In the genomic region with DNA sequence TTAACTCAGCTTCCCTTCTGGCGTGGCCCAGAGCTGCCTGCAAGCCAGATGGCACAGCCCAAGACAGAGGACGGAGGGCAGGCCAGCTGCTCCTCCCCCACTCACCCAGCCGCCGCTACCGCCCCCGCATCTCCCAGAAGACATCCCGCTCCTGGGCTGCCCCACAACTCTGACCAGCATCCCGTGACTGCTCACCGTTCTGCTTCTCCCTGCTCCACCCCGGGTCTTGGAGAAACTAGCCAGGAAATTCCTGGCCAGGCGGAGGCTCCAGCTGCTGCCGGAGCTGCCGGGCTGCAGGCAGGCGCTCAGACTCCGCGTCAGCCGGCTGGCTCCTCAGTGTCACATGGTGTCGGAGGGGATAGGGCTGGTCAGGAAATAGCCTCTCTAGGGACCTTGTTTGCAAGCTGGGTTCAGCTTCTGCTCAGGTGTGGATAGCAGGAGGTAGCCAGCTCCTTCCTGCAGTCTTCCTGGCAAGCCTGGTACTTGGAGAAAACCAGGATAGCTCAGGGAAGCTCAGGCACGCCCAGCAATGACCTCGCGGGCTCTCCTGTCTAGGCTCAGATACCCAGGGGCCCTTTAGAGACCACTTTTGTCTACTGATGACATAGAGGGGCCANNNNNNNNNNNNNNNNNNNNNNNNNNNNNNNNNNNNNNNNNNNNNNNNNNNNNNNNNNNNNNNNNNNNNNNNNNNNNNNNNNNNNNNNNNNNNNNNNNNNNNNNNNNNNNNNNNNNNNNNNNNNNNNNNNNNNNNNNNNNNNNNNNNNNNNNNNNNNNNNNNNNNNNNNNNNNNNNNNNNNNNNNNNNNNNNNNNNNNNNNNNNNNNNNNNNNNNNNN, we compare ENCODE assay signal across 8 mouse cellular contexts. TPM values are rescaled to one million over a fixed set of nuclear protein-coding genes. Genes with fewer than 3 reads are reported as not detected.
DNase-seq lines count a peak whose midpoint lies in the region; ATAC-seq and TF ChIP-seq lines count a peak whose summit lies in the region.

TSS of gene Mrgpre (minus strand) at position 505 of the 834 bp plus-strand sequence.

- no peak for TF ChIP-seq EP300 in lung, postnatal 0 days (IDR thresholded peaks at IDR 0.05)

- H3K27me3 ChIP-seq in hindbrain, embryonic 14.5 days (ENCODE audit: control insufficient read depth, insufficient read depth, low read length), result no peaks in the 10 kb centered on the region
- no peaks in the 10 kb centered on the region for H3K27me3 ChIP-seq in lung, postnatal 0 days (replicated peaks; ENCODE audit: insufficient read depth, low read length)

- WGBS in hindbrain, embryonic 14.5 days, result 2% methylated on average over 21 of the region's 21 CpGs
- WGBS in lung, postnatal 0 days, result 6% methylated on average over 17 of the region's 21 CpGs

- peak; percentile 92 for DNase-seq in Muller cell, postnatal 12 days (ENCODE audit: inconsistent ontology term)
- peak; percentile 71 to 80 for DNase-seq in cerebellum, postnatal 14 days
- peak; percentile 64 to 72 for DNase-seq in frontal cortex, postnatal 36 days (ENCODE audit: low spot score in 2 of 2)
- peak; percentile 76 for DNase-seq in hindbrain, embryonic 14.5 days (ENCODE audit: low spot score)
- DNase-seq in layer of hippocampus, postnatal 14 days (ENCODE audit: low spot score in 2 of 2), result peak; percentile 49 to 75
- peak; percentile 92 for DNase-seq in lung, postnatal 0 days (ENCODE audit: low spot score)
- peak; percentile 72 for DNase-seq in ovary, postnatal 36 days (ENCODE audit: low spot score)
- peak; percentile 59 to 63 for DNase-seq in thymus, postnatal 10 days (ENCODE audit: low spot score in 2 of 2)

- TF ChIP-seq CTCF in lung, postnatal 0 days (IDR thresholded peaks at IDR 0.05), result no peak

- H3K4me1 ChIP-seq in hindbrain, embryonic 14.5 days (replicated peaks; ENCODE audit: control insufficient read depth, insufficient read depth, low read length), result peaks cover 21% of the 10 kb centered on the region
- H3K4me1 ChIP-seq in lung, postnatal 0 days (ENCODE audit: insufficient read depth, low read depth, low read length), result peaks cover 3% of the 10 kb centered on the region; the same call in 1 of the 2 replicates

- H3K9me3 ChIP-seq in hindbrain, embryonic 14.5 days (ENCODE audit: control insufficient read depth, low read length), result no peaks in the 10 kb centered on the region
- no peaks in the 10 kb centered on the region for H3K9me3 ChIP-seq in lung, postnatal 0 days (ENCODE audit: low read length)

- H3K9ac ChIP-seq in hindbrain, embryonic 14.5 days, result peak within 1 kb of the TSS; percentile 61
- H3K9ac ChIP-seq in lung, postnatal 0 days (replicated peaks; ENCODE audit: low read depth), result 0 out of 2 replicates have a peak within 1 kb of the TSS, but pooled peaks have one; percentile 32

- H3K36me3 ChIP-seq in hindbrain, embryonic 14.5 days (replicated peaks; ENCODE audit: control insufficient read depth, insufficient read depth), result no peaks in the 10 kb centered on the region
- H3K36me3 ChIP-seq in lung, postnatal 0 days (ENCODE audit: insufficient read depth, low read length), result no peaks in the 10 kb centered on the region

- peak within 1 kb of the TSS; percentile 20 for H3K27ac ChIP-seq in hindbrain, embryonic 14.5 days
- no peak within 1 kb of the TSS; the same call in 1 of the 2 replicates for H3K27ac ChIP-seq in lung, postnatal 0 days (ENCODE audit: low read length)

- H3K4me2 ChIP-seq in hindbrain, embryonic 14.5 days (replicated peaks), result peak within 1 kb of the TSS; percentile 53
- peak within 1 kb of the TSS; percentile 68 for H3K4me2 ChIP-seq in lung, postnatal 0 days (replicated peaks; ENCODE audit: low read depth, low read length)

- ATAC-seq in hindbrain, embryonic 14.5 days (ENCODE audit: low FRiP score), result peak; percentile 87
- peak; percentile 89 for ATAC-seq in lung, postnatal 0 days

- H3K4me3 ChIP-seq in hindbrain, embryonic 14.5 days (replicated peaks; ENCODE audit: low read length), result peak within 1 kb of the TSS; percentile 38
- H3K4me3 ChIP-seq in lung, postnatal 0 days (ENCODE audit: low read depth, low read length), result peak within 1 kb of the TSS; percentile 26

RNA-seq across cellular contexts. Expression of gene Mrgpre, which starts in this region (rescaled TPM):
- polyA plus RNA-seq in hindbrain, embryonic 14.5 days (2014; fragmentation: Nextera tagmentation; extraction: Ambion mirVana), result 8.7 and 9.2 TPM in 2 replicates
- 1 to 10 TPM; 5.5 to 6.1 TPM for total RNA-seq in layer of hippocampus, postnatal 14 days (2021)
- 0.67 and 0.72 TPM in 2 replicates for polyA plus RNA-seq in lung, postnatal 0 days (2015; fragmentation: Nextera tagmentation; extraction: Ambion mirVana)

Comparison
In these comparisons a context has a peak if more than half of its experiments do, and no peak if none do; other contexts are left out.
1. Peak in DNase-seq, ATAC-seq, H3K4me3 ChIP-seq, H3K9ac ChIP-seq and H3K4me2 ChIP-seq in lung, postnatal 0 days; RNA of the gene not detected or under 1 TPM.